Mouse (Mus musculus) CH12.LX (cell line): Measurements from ENCODE around the gene Ppy. TPM values are rescaled to one million over a fixed set of nuclear protein-coding genes. Genes with fewer than 3 reads are reported as not detected.

Source experiments
- DNase-seq: peaks from one replicate; pipeline ENCODE4 v3.0.0-alpha.2; 2013; ENCODE audit errors: extremely low read depth
- H3K27ac ChIP-seq: 2 replicates; pipeline ENCODE4 v1.5.1; 2012; ENCODE audit warnings: low read depth, mild to moderate bottlenecking, control low read depth, moderate library complexity; ENCODE audit not compliant: insufficient read depth
- H3K27me3 ChIP-seq: replicated peaks from 2 replicates; pipeline ENCODE3; 2012; ENCODE audit warnings: inconsistent platforms
- H3K36me3 ChIP-seq, 2 experiments: replicated peaks in 1 of 2; 2 replicates each; pipeline versions ENCODE3 to v1.6.1; 2012; ENCODE audit warnings: inconsistent platforms in 1 of 2, low read length in 1 of 2, mild to moderate bottlenecking in 1 of 2, mixed read lengths in 1 of 2, moderate library complexity in 1 of 2; ENCODE audit not compliant: control insufficient read depth in 1 of 2, insufficient read depth in 1 of 2
- H3K4me1 ChIP-seq, 2 experiments: 2 replicates each; pipeline ENCODE4 v1.6.1; 2012; ENCODE audit warnings: inconsistent platforms in 1 of 2, moderate library complexity in 1 of 2; ENCODE audit not compliant: insufficient read depth in 2 of 2, control insufficient read depth in 1 of 2
- H3K4me2 ChIP-seq: 2 replicates; pipeline ENCODE4 v1.6.1; 2012; ENCODE audit warnings: low read depth, mild to moderate bottlenecking, control low read depth; ENCODE audit not compliant: poor library complexity, insufficient read depth, severe bottlenecking
- H3K4me3 ChIP-seq, 3 experiments: fragments of 150-350 bp in 1 of 3; sonication (generic) in 1 of 3; replicated peaks in 1 of 3; 2 replicates each; pipeline versions ENCODE3 to v1.5.1; 2011 to 2012; ENCODE audit warnings: low read depth in 2 of 3, low read length in 2 of 3, mild to moderate bottlenecking in 2 of 3, moderate library complexity in 2 of 3, control low read depth in 1 of 3, improper control_type of control experiment in 1 of 3, inconsistent platforms in 1 of 3, mixed read lengths in 1 of 3; ENCODE audit not compliant: poor library complexity in 1 of 3
- H3K79me2 ChIP-seq: replicated peaks from 2 replicates; pipeline ENCODE4 v1.6.1; 2012; ENCODE audit warnings: mild to moderate bottlenecking, moderate library complexity; ENCODE audit not compliant: control insufficient read depth, poor library complexity, insufficient read depth, severe bottlenecking; ENCODE audit errors: extremely low read depth
- H3K9ac ChIP-seq: 2 replicates; pipeline ENCODE4 v1.6.1; 2012; ENCODE audit warnings: low read depth, mild to moderate bottlenecking, control low read depth, moderate library complexity; ENCODE audit not compliant: insufficient read depth
- H3K9me3 ChIP-seq: replicated peaks from 2 replicates; pipeline ENCODE3; 2012; ENCODE audit warnings: low read length, inconsistent platforms, mixed read lengths
- BHLHE40 ChIP-seq: IDR thresholded peaks from 2 replicates; pipeline ENCODE4 v1.6.1; 2011; ENCODE audit warnings: mild to moderate bottlenecking, low read depth, low read length, improper control_type of control experiment
- CHD1 ChIP-seq: IDR thresholded peaks from 2 replicates; pipeline ENCODE4 v1.6.1; 2012; ENCODE audit warnings: low read depth, low read length, improper control_type of control experiment, inconsistent platforms
- CHD2 ChIP-seq: IDR thresholded peaks from 2 replicates; pipeline ENCODE4 v1.6.1; 2011; ENCODE audit warnings: low read length, improper control_type of control experiment
- CTCF ChIP-seq, 2 experiments: IDR thresholded peaks in 1 of 2; conservative IDR thresholded peaks in 1 of 2; 2 replicates each; pipeline ENCODE4 v1.5.1; 2011 to 2012; ENCODE audit warnings: low read depth in 2 of 2, low read length in 2 of 2, improper control_type of control experiment in 1 of 2, inconsistent platforms in 1 of 2, mild to moderate bottlenecking in 1 of 2, moderate library complexity in 1 of 2
- E2F4 ChIP-seq: IDR thresholded peaks from 2 replicates; pipeline ENCODE4 v1.6.1; 2011; ENCODE audit warnings: low read depth, low read length, improper control_type of control experiment; ENCODE audit not compliant: insufficient replicate concordance
- ELF1 ChIP-seq: IDR thresholded peaks from 2 replicates; pipeline ENCODE4 v1.6.1; 2014; ENCODE audit warnings: low read depth, mild to moderate bottlenecking, inconsistent platforms, low read length, improper control_type of control experiment
- EP300 ChIP-seq: IDR thresholded peaks from 2 replicates; pipeline ENCODE4 v1.6.1; 2011; ENCODE audit warnings: low read length, improper control_type of control experiment
- ETS1 ChIP-seq: conservative IDR thresholded peaks from 2 replicates; pipeline ENCODE4 v1.6.1; 2012; ENCODE audit warnings: low read depth, mild to moderate bottlenecking, inconsistent platforms, low read length, improper control_type of control experiment, moderate library complexity
- GABPA ChIP-seq: IDR thresholded peaks from 2 replicates; pipeline ENCODE4 v1.6.1; 2012; ENCODE audit warnings: low read depth, low read length, improper control_type of control experiment, inconsistent platforms; ENCODE audit not compliant: insufficient replicate concordance
- HCFC1 ChIP-seq: IDR thresholded peaks from 2 replicates; pipeline ENCODE4 v1.6.1; 2012; ENCODE audit warnings: low read depth, mild to moderate bottlenecking, inconsistent platforms, low read length, improper control_type of control experiment
- IRF4 ChIP-seq: IDR thresholded peaks from 2 replicates; pipeline ENCODE4 v1.6.1; 2014; ENCODE audit warnings: low read depth, mild to moderate bottlenecking, inconsistent platforms, low read length, improper control_type of control experiment
- JUN ChIP-seq: IDR thresholded peaks from 2 replicates; pipeline ENCODE4 v1.6.1; 2011; ENCODE audit warnings: low read depth, mild to moderate bottlenecking, low read length, improper control_type of control experiment, moderate library complexity; ENCODE audit not compliant: insufficient read depth
- JUND ChIP-seq: conservative IDR thresholded peaks from 2 replicates; pipeline ENCODE4 v1.6.1; 2011; ENCODE audit warnings: low read depth, low read length, improper control_type of control experiment
- KAT2A ChIP-seq: IDR thresholded peaks from 2 replicates; pipeline ENCODE4 v1.6.1; 2012; ENCODE audit warnings: low read length, improper control_type of control experiment, inconsistent platforms; ENCODE audit not compliant: insufficient replicate concordance
- MAFK ChIP-seq: IDR thresholded peaks from 2 replicates; pipeline ENCODE4 v1.6.1; 2011; ENCODE audit warnings: low read length, improper control_type of control experiment; ENCODE audit not compliant: insufficient replicate concordance
- MAX ChIP-seq: IDR thresholded peaks from 2 replicates; pipeline ENCODE4 v1.6.1; 2011; ENCODE audit warnings: low read length, improper control_type of control experiment
- MAZ ChIP-seq: IDR thresholded peaks from 2 replicates; pipeline ENCODE4 v1.6.1; 2012; ENCODE audit warnings: low read depth, mild to moderate bottlenecking, inconsistent platforms, low read length, improper control_type of control experiment, moderate library complexity
- MEF2A ChIP-seq: IDR thresholded peaks from 2 replicates; pipeline ENCODE4 v1.6.1; 2014; ENCODE audit warnings: low read depth, mild to moderate bottlenecking, inconsistent platforms, low read length, improper control_type of control experiment, borderline replicate concordance
- MXI1 ChIP-seq: IDR thresholded peaks from 2 replicates; pipeline ENCODE4 v1.6.1; 2011; ENCODE audit warnings: mild to moderate bottlenecking, low read depth, low read length, improper control_type of control experiment
- MYC ChIP-seq: IDR thresholded peaks from 2 replicates; pipeline ENCODE4 v1.6.1; 2011; ENCODE audit warnings: low read depth, mild to moderate bottlenecking, improper control_type of control experiment, low read length
- NELFE ChIP-seq: IDR thresholded peaks from 2 replicates; pipeline ENCODE4 v1.6.1; 2011; ENCODE audit warnings: low read depth, low read length, improper control_type of control experiment
- NRF1 ChIP-seq: IDR thresholded peaks from 2 replicates; pipeline ENCODE4 v1.6.1; 2014; ENCODE audit warnings: low read depth, mild to moderate bottlenecking, inconsistent platforms, low read length, improper control_type of control experiment, moderate library complexity
- PAX5 ChIP-seq: IDR thresholded peaks from 2 replicates; pipeline ENCODE4 v1.6.1; 2012; ENCODE audit warnings: low read length, inconsistent platforms, mixed read lengths
- POLR2A ChIP-seq: IDR thresholded peaks from 2 replicates; pipeline ENCODE4 v1.6.1; 2011; ENCODE audit warnings: low read depth, mild to moderate bottlenecking, improper control_type of control experiment, low read length
- POLR2AphosphoS2 ChIP-seq: IDR thresholded peaks from 2 replicates; pipeline ENCODE4 v1.6.1; 2011; ENCODE audit warnings: low read depth, low read length, improper control_type of control experiment
- RAD21 ChIP-seq: IDR thresholded peaks from 2 replicates; pipeline ENCODE4 v1.6.1; 2011; ENCODE audit warnings: low read depth, mild to moderate bottlenecking, low read length, improper control_type of control experiment, moderate library complexity
- RCOR1 ChIP-seq: conservative IDR thresholded peaks from 2 replicates; pipeline ENCODE4 v1.6.1; 2012; ENCODE audit warnings: low read depth, mild to moderate bottlenecking, inconsistent platforms, low read length, improper control_type of control experiment
- SIN3A ChIP-seq: IDR thresholded peaks from 2 replicates; pipeline ENCODE4 v1.6.1; 2012; ENCODE audit warnings: low read length, improper control_type of control experiment, inconsistent platforms
- SMC3 ChIP-seq: IDR thresholded peaks from 2 replicates; pipeline ENCODE4 v1.6.1; 2011; ENCODE audit warnings: low read depth, low read length, improper control_type of control experiment
- TBP ChIP-seq: conservative IDR thresholded peaks from 2 replicates; pipeline ENCODE4 v1.6.1; 2011; ENCODE audit warnings: low read depth, low read length, improper control_type of control experiment
- TCF12 ChIP-seq: IDR thresholded peaks from 2 replicates; pipeline ENCODE4 v1.6.1; 2014; ENCODE audit warnings: low read depth, mild to moderate bottlenecking, inconsistent platforms, low read length, improper control_type of control experiment
- UBTF ChIP-seq: IDR thresholded peaks from 2 replicates; pipeline ENCODE4 v1.6.1; 2012; ENCODE audit warnings: low read depth, mild to moderate bottlenecking, inconsistent platforms, low read length, improper control_type of control experiment, moderate library complexity
- USF1 ChIP-seq: IDR thresholded peaks from 2 replicates; pipeline ENCODE4 v1.6.1; 2014; ENCODE audit warnings: low read depth, mild to moderate bottlenecking, inconsistent platforms, low read length, improper control_type of control experiment
- USF2 ChIP-seq: conservative IDR thresholded peaks from 2 replicates; pipeline ENCODE4 v1.6.1; 2011; ENCODE audit warnings: low read depth, low read length, improper control_type of control experiment
- ZC3H11A ChIP-seq: IDR thresholded peaks from 2 replicates; pipeline ENCODE4 v1.6.1; 2012; ENCODE audit warnings: low read depth, mild to moderate bottlenecking, inconsistent platforms, low read length, improper control_type of control experiment
- ZKSCAN1 ChIP-seq: IDR thresholded peaks from 2 replicates; pipeline ENCODE4 v1.6.1; 2012; ENCODE audit warnings: low read depth, inconsistent platforms, low read length, improper control_type of control experiment, borderline replicate concordance
- ZMIZ1 ChIP-seq: IDR thresholded peaks from 2 replicates; pipeline ENCODE4 v1.6.1; 2012; ENCODE audit warnings: low read depth, mild to moderate bottlenecking, inconsistent platforms, low read length, improper control_type of control experiment
- ZNF384 ChIP-seq: IDR thresholded peaks from 2 replicates; pipeline ENCODE4 v1.6.1; 2012; ENCODE audit warnings: low read depth, low read length, improper control_type of control experiment, inconsistent platforms
- dilution Hi-C: fragments of 300-500 bp; cut with MboI; formaldehyde crosslinking; loops from 2 replicates; pipeline ENCODE4 v1.14.3; 2020; ENCODE audit warnings: low sequenced_read_pairs; ENCODE audit not compliant: extremely low pct_unique_long_range_greater_than_20kb, extremely low pct_ligation_motif_present
- in situ Hi-C: fragments of 300-500 bp; cut with MboI; formaldehyde crosslinking; loops from 3 replicates; pipeline ENCODE4 v1.14.3; 2019; ENCODE audit warnings: low sequenced_read_pairs, low pct_ligation_motif_present, low pct_unique_long_range_greater_than_20kb, mixed read lengths
- polyA plus RNA-seq: library from polyadenylated mRNA; unstranded; fragments of >175 nt; gene quantifications from 2 replicates; pipeline ENCODE4 v1.2.1, GENCODE M21; 2012; ENCODE audit warnings: low read depth; ENCODE audit not compliant: insufficient read length
- total RNA-seq, 2 experiments: library from RNA; depleted of rRNA; stranded (reverse); fragments of 300-350 nt in 1 of 2; fragments of >200 nt in 1 of 2; gene quantifications; 2 replicates each; pipeline ENCODE4 v1.2.3; 2012 to 2014

Ppy gene
- total and polyA plus RNA-seq, 3 experiments: not detected

- peaks cover 96% of the 10 kb centered on the region for H3K27me3 ChIP-seq
- no peaks in the 10 kb centered on the region for H3K36me3 ChIP-seq
- 0 out of 2 replicates have a peak overlapping the region, but pooled peaks have one; percentile 30 for H3K4me2 ChIP-seq
- dilution Hi-C loops (no loop called here), in situ Hi-C loops (loop anchor here (5.0 kb wide), 1 partner anchor 35 kb away; no protein-coding TSS in a partner anchor)
- H3K79me2 ChIP-seq: no peaks in the 10 kb centered on the region
- TF ChIP-seq TBP: no peak
- no peak for TF ChIP-seq USF1
- no peak for TF ChIP-seq JUN
- TF ChIP-seq ZC3H11A: peak; percentile 64; the same call in 1 of the 2 replicates
- peak; percentile 64 for TF ChIP-seq ELF1
- TF ChIP-seq SMC3: peak; percentile 97
- TF ChIP-seq ETS1: no peak
- TF ChIP-seq BHLHE40: peak; percentile 62
- TF ChIP-seq POLR2AphosphoS2: no peak
- TF ChIP-seq ZNF384: no peak
- TF ChIP-seq TCF12: 0 out of 2 replicates have a peak, but pooled peaks have one; percentile 52
- no peak for TF ChIP-seq PAX5
- peak; percentile 56 for TF ChIP-seq EP300
- peak; percentile 82 to 98 for TF ChIP-seq CTCF (conservative IDR thresholded peaks at IDR 0.05 in 1 of 2, IDR thresholded peaks at IDR 0.05 in 1 of 2; ENCODE audit: low read depth in 2 of 2, low read length in 2 of 2)
- TF ChIP-seq MAFK: no peak
- TF ChIP-seq NRF1: peak; percentile 27; the same call in 1 of the 2 replicates
- TF ChIP-seq POLR2A: no peak
- TF ChIP-seq JUND: no peak
- TF ChIP-seq RCOR1: no peak
- no peak; the same call in 1 of the 2 replicates for TF ChIP-seq SIN3A
- TF ChIP-seq HCFC1: peak; percentile 24; the same call in 1 of the 2 replicates
- TF ChIP-seq MXI1: 0 out of 2 replicates have a peak, but pooled peaks have one; percentile 8
- TF ChIP-seq MEF2A: peak; percentile 55; the same call in 1 of the 2 replicates
- no peak for TF ChIP-seq USF2
- TF ChIP-seq UBTF: 0 out of 2 replicates have a peak, but pooled peaks have one; percentile 47
- no peak; the same call in 1 of the 2 replicates for TF ChIP-seq MAX
- peak; percentile 80 for TF ChIP-seq IRF4
- peak; percentile 73; the same call in 1 of the 2 replicates for TF ChIP-seq MAZ
- no peak for TF ChIP-seq CHD1
- TF ChIP-seq GABPA: no peak
- 0 out of 2 replicates have a peak, but pooled peaks have one; percentile 24 for TF ChIP-seq MYC
- TF ChIP-seq E2F4: no peak
- TF ChIP-seq CHD2: no peak
- peak; percentile 70 for TF ChIP-seq RAD21
- peak; percentile 53; the same call in 1 of the 2 replicates for TF ChIP-seq NELFE
- no peak for TF ChIP-seq ZKSCAN1
- TF ChIP-seq KAT2A: no peak
- no peak for TF ChIP-seq ZMIZ1
- peaks cover 7 to 17% of the 10 kb centered on the region in 2 experiments for H3K4me1 ChIP-seq
- no peaks in the 10 kb centered on the region for H3K9me3 ChIP-seq
- no peak overlapping the region for H3K9ac ChIP-seq
- peak; percentile 80 for DNase-seq
- H3K27ac ChIP-seq: no peak overlapping the region
- H3K4me3 ChIP-seq: no peak overlapping the region
Observed at GRCm38 (mm10) chr11:102102485-102103258, 1.6 kb upstream of the Ppy start.
